Mouse (Mus musculus): ENCODE data around the gene Wdr45b. TPM values are rescaled to one million over a fixed set of nuclear protein-coding genes. Genes with fewer than 3 reads are reported as not detected.
"Not testable (repeated sequence)": the region's sequence is repeated elsewhere in the genome, so short reads cannot be mapped to it uniquely, and the experiment has no call there.

Gene Wdr45b
- polyA plus RNA-seq, 1 experiment from 2014 or later: 86.2 TPM

GRCm38 (mm10) chr11:121362212-121362611, 8.0 kb upstream of the Wdr45b start:
- no peak overlapping the region for H3K27ac ChIP-seq (replicated peaks)

GRCm38 (mm10) chr11:121353326-121354090, 737 bp downstream of the Wdr45b start:
- H3K4me3 ChIP-seq: peak overlapping the region; percentile 59
- H3K4me1 ChIP-seq: peaks cover 23% of the 10 kb centered on the region
- H3K4me2 ChIP-seq (replicated peaks): peak overlapping the region; percentile 71
- H3K9ac ChIP-seq (replicated peaks): peak overlapping the region; percentile 69
- H3K9me3 ChIP-seq: no peaks in the 10 kb centered on the region
- no peaks in the 10 kb centered on the region for H3K27me3 ChIP-seq
- peaks cover under 1% of the 10 kb centered on the region; the same call in 1 of the 2 replicates for H3K36me3 ChIP-seq
- peak overlapping the region; percentile 79 for H3K27ac ChIP-seq (replicated peaks)
- ATAC-seq (replicated peaks): no peak
- 3% methylated on average over 39 of the region's 41 CpGs for WGBS

More at GRCm38 (mm10) chr11:121362212-121362611, 8.0 kb upstream of the Wdr45b start:
- WGBS: 36% methylated on average over 5 of the region's 5 CpGs
- Histone ChIP-seq H3K4me3 (no peak overlapping the region), H3K4me2 (replicated peaks) (no peak overlapping the region), H3K9ac (replicated peaks) (no peak overlapping the region), H3K27me3 (no peaks in the 10 kb centered on the region), H3K36me3 (no peaks in the 10 kb centered on the region), H3K9me3 (no peaks in the 10 kb centered on the region), H3K4me1 (no peaks in the 10 kb centered on the region)
- no peak for ATAC-seq (replicated peaks)

- H3K9ac ChIP-seq (replicated peaks); H3K9me3 ChIP-seq; H3K4me2 ChIP-seq (replicated peaks); ATAC-seq (replicated peaks); H3K4me3 ChIP-seq; H3K27me3 ChIP-seq; H3K27ac ChIP-seq (replicated peaks): not testable (repeated sequence)
- Histone ChIP-seq H3K36me3 (peaks cover 21% of the 10 kb centered on the region; the same call in 1 of the 2 replicates), H3K4me1 (peaks cover 15% of the 10 kb centered on the region)
- WGBS: 90% methylated on average over 3 of the region's 3 CpGs
Measured at GRCm38 (mm10) chr11:121348727-121349126, 5.5 kb downstream of the Wdr45b start.

- 99% methylated on average over 2 of the region's 2 CpGs for WGBS
- peaks cover 21% of the 10 kb centered on the region; the same call in 1 of the 2 replicates for H3K36me3 ChIP-seq
- no peaks in the 10 kb centered on the region for H3K9me3 ChIP-seq
- H3K27me3 ChIP-seq: no peaks in the 10 kb centered on the region
- no peak overlapping the region for H3K27ac ChIP-seq (replicated peaks)
- no peak overlapping the region for H3K4me2 ChIP-seq (replicated peaks)
- H3K4me1 ChIP-seq: peaks cover 11% of the 10 kb centered on the region
- no peak for ATAC-seq (replicated peaks)
- no peak overlapping the region for H3K9ac ChIP-seq (replicated peaks)
- no peak overlapping the region for H3K4me3 ChIP-seq
Measured at GRCm38 (mm10) chr11:121348166-121348565, 6.1 kb downstream of the Wdr45b start.

GRCm38 (mm10) chr11:121347036-121347435, 7.2 kb downstream of the Wdr45b start:
- 89% methylated on average over 2 of the region's 2 CpGs for WGBS
- peaks cover under 1% of the 10 kb centered on the region for H3K4me1 ChIP-seq
- no peak overlapping the region for H3K4me3 ChIP-seq
- peaks cover 21% of the 10 kb centered on the region; the same call in 1 of the 2 replicates for H3K36me3 ChIP-seq
- no peak overlapping the region for H3K4me2 ChIP-seq (replicated peaks)
- H3K9ac ChIP-seq (replicated peaks): no peak overlapping the region
- H3K9me3 ChIP-seq: no peaks in the 10 kb centered on the region
- H3K27me3 ChIP-seq: no peaks in the 10 kb centered on the region
- ATAC-seq (replicated peaks): no peak
- no peak overlapping the region for H3K27ac ChIP-seq (replicated peaks)

DNA sequence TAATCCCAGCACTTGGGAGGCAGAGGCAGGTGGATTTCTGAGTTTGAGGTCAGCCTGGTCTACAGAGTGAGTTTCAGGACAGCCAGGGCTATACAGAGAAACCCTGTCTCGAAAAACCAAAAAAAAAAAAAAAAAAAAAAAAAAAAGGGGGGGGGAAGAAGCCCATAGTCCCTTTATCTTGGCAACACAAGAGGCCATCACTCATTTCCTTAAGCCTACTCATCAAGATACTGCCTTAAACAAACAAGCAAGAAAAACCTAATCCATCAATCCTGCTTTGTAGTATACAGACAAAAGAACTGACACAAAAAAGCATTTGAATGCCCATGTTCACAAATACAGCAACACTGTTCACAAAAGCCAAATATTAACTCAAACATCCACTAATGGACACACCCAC, 11.8 kb downstream of the Wdr45b start:
- H3K4me1 ChIP-seq; H3K27me3 ChIP-seq; H3K4me2 ChIP-seq (replicated peaks); ATAC-seq (replicated peaks); H3K9ac ChIP-seq (replicated peaks); H3K9me3 ChIP-seq; H3K27ac ChIP-seq (replicated peaks); H3K4me3 ChIP-seq: not testable (repeated sequence)
- WGBS: 63% methylated on average over 1 of the region's 1 CpGs
- peaks cover 27% of the 10 kb centered on the region for H3K36me3 ChIP-seq

DNA sequence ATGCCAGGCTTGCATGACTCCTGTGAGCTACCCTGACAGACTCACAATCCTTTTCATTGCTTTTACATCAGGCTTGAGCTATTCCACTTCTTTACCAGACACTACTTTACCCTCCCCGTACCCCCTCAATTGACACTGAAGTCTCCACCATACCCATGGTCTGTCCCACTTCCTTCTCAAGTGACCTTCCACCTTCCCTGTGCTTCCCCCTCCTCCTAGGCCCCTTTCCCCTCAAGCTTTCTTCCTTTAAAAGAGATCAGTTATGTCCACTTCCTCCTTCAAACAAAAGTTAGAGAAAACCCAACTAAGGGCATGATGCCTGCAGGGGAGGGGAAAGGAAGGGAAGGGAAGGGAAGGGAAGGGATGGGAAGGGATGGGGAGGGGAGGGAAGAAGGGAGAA, 14.0 kb downstream of the Wdr45b start:
- Histone ChIP-seq H3K4me3 (no peak overlapping the region), H3K27me3 (no peaks in the 10 kb centered on the region), H3K36me3 (peaks cover 24% of the 10 kb centered on the region), H3K4me2 (replicated peaks) (no peak overlapping the region), H3K27ac (replicated peaks) (no peak overlapping the region), H3K9ac (replicated peaks) (no peak overlapping the region), H3K4me1 (no peaks in the 10 kb centered on the region), H3K9me3 (no peaks in the 10 kb centered on the region)
- 96% methylated on average over 1 of the region's 1 CpGs for whole genome bisulfite sequencing
- no peak for ATAC-seq (replicated peaks)

DNA sequence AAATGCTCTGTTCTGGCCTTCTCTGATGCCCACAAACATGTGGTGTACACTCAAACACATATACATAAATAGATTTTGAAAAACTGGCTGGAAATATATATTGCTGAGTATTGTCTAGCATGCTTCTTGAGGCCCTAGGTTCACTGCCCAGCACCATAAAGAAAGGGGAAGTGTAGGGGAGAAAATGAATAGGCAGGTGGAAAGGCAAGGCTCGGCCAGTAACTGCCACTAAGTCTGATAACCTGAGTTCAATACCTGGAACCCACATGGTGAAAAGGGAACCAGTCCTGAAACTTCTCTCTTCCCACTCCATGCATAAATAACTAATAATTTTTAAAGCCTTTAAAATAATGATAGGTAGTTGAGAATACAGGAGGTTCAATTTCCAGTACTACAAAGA, 14.6 kb downstream of the Wdr45b start:
- H3K4me3 ChIP-seq: no peak overlapping the region
- no peak overlapping the region for H3K4me2 ChIP-seq (replicated peaks)
- no peak overlapping the region for H3K27ac ChIP-seq (replicated peaks)
- H3K4me1 ChIP-seq: no peaks in the 10 kb centered on the region
- no peaks in the 10 kb centered on the region for H3K27me3 ChIP-seq
- no peak for ATAC-seq (replicated peaks)
- H3K9me3 ChIP-seq: no peaks in the 10 kb centered on the region
- H3K9ac ChIP-seq (replicated peaks): no peak overlapping the region
- peaks cover 27% of the 10 kb centered on the region for H3K36me3 ChIP-seq
- WGBS: 88% methylated on average over 1 of the region's 1 CpGs

DNA sequence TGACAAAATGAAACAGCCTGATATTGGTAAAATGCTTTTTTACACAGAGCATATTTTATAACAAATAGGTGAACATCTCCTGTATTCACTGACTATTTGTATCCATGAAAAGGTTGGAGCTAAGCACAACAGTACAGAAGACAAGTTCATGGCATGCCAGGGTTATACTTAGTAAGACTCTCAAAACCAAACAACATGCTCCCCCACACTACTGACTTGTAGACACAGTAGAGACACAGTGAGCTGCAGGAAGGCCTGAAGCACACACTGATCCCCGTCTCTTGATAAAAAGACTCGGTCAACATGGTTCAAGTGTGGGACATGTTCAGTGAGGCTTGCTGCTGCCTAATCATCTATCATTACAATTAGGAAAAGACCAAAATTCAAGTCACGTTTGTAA, 22.6 kb downstream of the Wdr45b start:
- Histone ChIP-seq H3K27ac (replicated peaks) (no peak overlapping the region), H3K9ac (replicated peaks) (no peak overlapping the region), H3K4me1 (no peaks in the 10 kb centered on the region), H3K9me3 (no peaks in the 10 kb centered on the region), H3K36me3 (peaks cover 63% of the 10 kb centered on the region), H3K4me3 (no peak overlapping the region), H3K4me2 (replicated peaks) (no peak overlapping the region), H3K27me3 (no peaks in the 10 kb centered on the region)
- ATAC-seq (replicated peaks): no peak
- 83% methylated on average over 3 of the region's 3 CpGs for WGBS

DNA sequence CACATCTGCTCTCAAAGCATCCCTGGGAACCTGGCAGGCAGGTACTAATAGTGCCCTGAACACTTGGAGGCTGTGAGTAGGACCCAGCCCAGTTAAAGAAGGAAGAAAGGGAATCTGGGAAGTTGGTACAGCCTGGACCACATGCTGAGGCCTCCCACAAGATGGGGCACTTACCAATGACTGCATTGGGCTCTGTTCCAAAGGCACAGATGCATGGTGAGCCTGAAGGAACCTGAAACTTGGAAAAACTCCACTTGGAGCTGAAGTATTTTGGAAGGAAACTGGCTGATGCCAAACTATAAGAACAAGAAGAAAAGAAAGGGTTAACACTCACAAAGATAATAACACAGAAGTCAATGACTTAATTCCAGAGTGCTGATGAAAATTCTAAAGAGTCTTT, 25.6 kb downstream of the Wdr45b start:
- no peaks in the 10 kb centered on the region for H3K27me3 ChIP-seq
- no peaks in the 10 kb centered on the region for H3K9me3 ChIP-seq
- peaks cover 53% of the 10 kb centered on the region for H3K36me3 ChIP-seq
- no peak overlapping the region for H3K27ac ChIP-seq (replicated peaks)
- ATAC-seq (replicated peaks): no peak
- no peak overlapping the region for H3K9ac ChIP-seq (replicated peaks)
- no peak overlapping the region for H3K4me2 ChIP-seq (replicated peaks)
- H3K4me1 ChIP-seq: no peaks in the 10 kb centered on the region
- H3K4me3 ChIP-seq: no peak overlapping the region

DNA sequence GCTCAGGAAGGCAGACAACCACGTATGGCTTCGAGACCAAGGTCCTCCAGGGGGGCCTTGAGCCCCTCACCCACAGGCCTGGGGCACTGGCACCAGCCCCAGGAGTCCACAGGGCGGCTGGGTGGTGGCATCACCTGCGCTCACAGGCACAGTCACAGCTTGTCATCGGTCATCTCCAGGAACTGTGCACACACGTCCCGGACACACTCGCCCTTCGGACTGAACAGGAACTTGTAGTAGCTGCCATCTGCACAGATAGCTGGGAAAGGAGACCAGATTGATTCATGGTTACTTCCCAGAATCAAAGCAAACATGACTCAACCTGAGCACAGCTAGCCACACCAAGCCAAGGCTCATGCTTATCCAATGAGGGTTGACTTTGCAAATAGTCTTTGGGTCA, 26.0 kb downstream of the Wdr45b start:
- Histone ChIP-seq H3K4me2 (replicated peaks) (no peak overlapping the region), H3K9me3 (no peaks in the 10 kb centered on the region), H3K4me1 (no peaks in the 10 kb centered on the region), H3K9ac (replicated peaks) (no peak overlapping the region), H3K27ac (replicated peaks) (no peak overlapping the region), H3K36me3 (peaks cover 53% of the 10 kb centered on the region), H3K27me3 (no peaks in the 10 kb centered on the region), H3K4me3 (no peak overlapping the region)
- ATAC-seq (replicated peaks): no peak
- WGBS: 99% methylated on average over 9 of the region's 9 CpGs

DNA sequence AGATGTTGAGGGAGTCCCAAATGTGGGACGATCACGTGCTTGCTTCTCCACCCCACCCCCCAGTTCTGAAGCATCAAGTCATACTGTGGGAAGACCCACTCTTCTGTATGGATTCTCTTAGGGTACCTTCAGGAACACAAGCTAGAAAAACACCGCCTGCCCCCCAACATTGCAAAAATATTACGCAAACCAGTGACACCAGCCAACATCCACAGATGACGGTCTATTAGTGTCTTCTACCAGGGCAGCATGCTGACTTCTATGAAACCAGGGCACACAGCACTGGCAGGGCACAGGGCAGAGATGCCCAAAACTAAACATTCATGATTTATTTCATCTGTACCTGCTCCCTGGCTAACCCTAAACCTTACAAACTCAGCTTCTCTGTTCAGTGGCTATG, 27.6 kb downstream of the Wdr45b start:
- H3K27ac ChIP-seq (replicated peaks): no peak overlapping the region
- H3K4me1 ChIP-seq: no peaks in the 10 kb centered on the region
- peaks cover 43% of the 10 kb centered on the region for H3K36me3 ChIP-seq
- no peak overlapping the region for H3K4me3 ChIP-seq
- WGBS: 98% methylated on average over 5 of the region's 5 CpGs
- no peaks in the 10 kb centered on the region for H3K9me3 ChIP-seq
- H3K4me2 ChIP-seq (replicated peaks): no peak overlapping the region
- H3K9ac ChIP-seq (replicated peaks): no peak overlapping the region
- no peak for ATAC-seq (replicated peaks)
- H3K27me3 ChIP-seq: no peaks in the 10 kb centered on the region

GRCm38 (mm10) chr11:121326034-121326433, 28.2 kb downstream of the Wdr45b start:
- Histone ChIP-seq H3K27me3 (no peaks in the 10 kb centered on the region), H3K27ac (replicated peaks) (no peak overlapping the region), H3K9me3 (no peaks in the 10 kb centered on the region), H3K36me3 (peaks cover 43% of the 10 kb centered on the region), H3K4me1 (no peaks in the 10 kb centered on the region), H3K4me2 (replicated peaks) (no peak overlapping the region), H3K4me3 (no peak overlapping the region), H3K9ac (replicated peaks) (no peak overlapping the region)
- 89% methylated on average over 1 of the region's 1 CpGs for WGBS
- no peak for ATAC-seq (replicated peaks)

Data from forebrain, embryonic 15.5 days (tissue).